Mouse (Mus musculus) spleen, adult 2 months (tissue): Measurements from ENCODE around the gene Sh3bp2.

Source experiments
- CTCF ChIP-seq: fragments of 200-500 bp; IDR thresholded peaks from 2 replicates; pipeline ENCODE4 v1.5.1; 2011; ENCODE audit warnings: mild to moderate bottlenecking, inconsistent platforms; ENCODE audit not compliant: insufficient read depth, insufficient read length, insufficient replicate concordance; ENCODE audit errors: extremely low read depth
- POLR2A ChIP-seq: fragments of 200-500 bp; IDR thresholded peaks from 2 replicates; pipeline ENCODE4 v1.6.1; 2011; ENCODE audit warnings: low read depth, low read length, inconsistent platforms

GRCm38 (mm10) chr5:34515096-34515495, 10.5 kb upstream of the Sh3bp2 start:
- TF ChIP-seq CTCF (no peak), POLR2A (no peak)
